18 mouse cellular contexts compared by ENCODE assay signal in genomic region chr8:116673493-116673892, GRCm38 (mm10).
"Had no signal": no experiment of that assay in that cellular context is flagged by ENCODE, and none has a peak within 500 bp of the region (broad histone marks: within the 10 kb centered on the region; RNA-seq: fewer than 3 reads in every experiment).

No protein-coding gene starts in this region.

- H3K36me3 ChIP-seq: limb, embryonic 12.5 days; limb, embryonic 15.5 days; midbrain, embryonic 12.5 days; midbrain, embryonic 15.5 days; neural tube, embryonic 12.5 days had no signal

- H3K27me3 ChIP-seq: limb, embryonic 12.5 days; limb, embryonic 15.5 days; midbrain, embryonic 12.5 days; midbrain, embryonic 15.5 days; neural tube, embryonic 12.5 days; neural tube, embryonic 15.5 days had no signal

- H3K4me2 ChIP-seq: limb, embryonic 12.5 days; limb, embryonic 15.5 days; liver, embryonic 11.5 days; lung, embryonic 14.5 days; midbrain, embryonic 12.5 days; midbrain, embryonic 15.5 days; neural tube, embryonic 12.5 days; neural tube, embryonic 15.5 days had no signal

- H3K9me3 ChIP-seq: limb, embryonic 15.5 days; midbrain, embryonic 15.5 days; neural tube, embryonic 12.5 days; neural tube, embryonic 15.5 days had no signal

- H3K9ac ChIP-seq: limb, embryonic 12.5 days; limb, embryonic 15.5 days; liver, embryonic 14.5 days; liver, postnatal 0 days; lung, embryonic 14.5 days; midbrain, embryonic 12.5 days; midbrain, embryonic 15.5 days; neural tube, embryonic 12.5 days; neural tube, embryonic 15.5 days had no signal

- ATAC-seq: liver, postnatal 0 days; lung, postnatal 0 days; midbrain, embryonic 15.5 days had no signal

- H3K4me1 ChIP-seq: limb, embryonic 12.5 days; limb, embryonic 15.5 days; midbrain, embryonic 12.5 days; midbrain, embryonic 15.5 days; neural tube, embryonic 12.5 days; neural tube, embryonic 15.5 days had no signal

- H3K4me3 ChIP-seq: limb, embryonic 12.5 days; limb, embryonic 15.5 days; midbrain, embryonic 12.5 days; midbrain, embryonic 15.5 days; neural tube, embryonic 12.5 days; neural tube, embryonic 15.5 days had no signal

- DNase-seq: kidney, adult 2 months; kidney, postnatal 10 days; kidney, postnatal 36 days; liver, postnatal 0 days; lung, embryonic 14.5 days; right cerebral cortex, postnatal 14 days; right cerebral cortex, postnatal 4 days had no signal

- H3K27ac ChIP-seq: limb, embryonic 12.5 days; limb, embryonic 15.5 days; liver, embryonic 14.5 days; macrophage; midbrain, embryonic 12.5 days; midbrain, embryonic 15.5 days; neural tube, embryonic 12.5 days; neural tube, embryonic 15.5 days; stomach, postnatal 0 days had no signal
